In the genomic region with DNA sequence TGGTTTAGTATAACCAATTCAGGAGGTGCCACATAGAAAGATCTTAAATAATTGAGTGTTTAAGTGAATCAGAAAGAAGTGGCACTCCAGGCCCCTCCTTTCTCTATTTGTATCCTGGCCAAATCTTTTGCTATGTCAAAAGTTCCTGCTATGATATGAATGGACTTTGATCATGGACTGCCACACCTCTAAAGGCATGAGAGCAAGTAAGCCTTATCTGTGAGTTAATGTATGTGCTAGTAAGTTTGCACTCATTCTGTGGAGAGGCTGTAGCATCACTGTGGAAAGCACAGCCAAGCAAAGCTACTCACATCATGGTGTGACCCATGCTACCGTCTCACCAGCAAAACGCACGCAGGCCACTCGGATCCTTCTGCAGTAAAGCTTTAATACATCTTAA, we compare ENCODE assay signal across 24 mouse cellular contexts.
DNase-seq lines count a peak whose midpoint lies in the region; ATAC-seq and TF ChIP-seq lines count a peak whose summit lies in the region.
"Had no signal": no experiment of that assay in that cellular context is flagged by ENCODE, and none has a peak within 500 bp of the region (broad histone marks: within the 10 kb centered on the region; RNA-seq: fewer than 3 reads in every experiment).

No protein-coding gene starts in this region.

- H3K27ac ChIP-seq in testis, adult 2 months (ENCODE audit: control insufficient read depth, insufficient read depth, low read depth, low read length): peak overlapping the region; percentile 44
- no peak overlapping the region for H3K27ac ChIP-seq in intestine, postnatal 0 days (ENCODE audit: low read depth, low read length)
- no peak overlapping the region for H3K27ac ChIP-seq in stomach, embryonic 15.5 days
- no peak overlapping the region for H3K27ac ChIP-seq in kidney, adult 2 months (ENCODE audit: insufficient read depth, low read depth, low read length)
- H3K27ac ChIP-seq: embryonic facial prominence, embryonic 10.5 days; embryonic facial prominence, embryonic 12.5 days; forebrain, embryonic 13.5 days had no signal

- no peak for TF ChIP-seq CTCF in testis, adult 2 months (IDR thresholded peaks at IDR 0.05; ENCODE audit: control insufficient read depth, insufficient read depth, insufficient replicate concordance, low read depth, low read length)
- TF ChIP-seq CTCF in intestine, postnatal 0 days (IDR thresholded peaks at IDR 0.05; ENCODE audit: low read depth): no peak
- no peak for TF ChIP-seq CTCF in kidney, adult 2 months (conservative IDR thresholded peaks at IDR 0.05; ENCODE audit: insufficient read depth, insufficient read length, low read depth, low read length)

- no peaks in the 10 kb centered on the region for H3K4me1 ChIP-seq in testis, adult 2 months (ENCODE audit: control insufficient read depth, insufficient read depth, low read length)
- H3K4me1 ChIP-seq in intestine, postnatal 0 days (replicated peaks; ENCODE audit: control insufficient read depth, insufficient read depth, low read length): no peaks in the 10 kb centered on the region
- H3K4me1 ChIP-seq in stomach, embryonic 15.5 days: no peaks in the 10 kb centered on the region
- no peaks in the 10 kb centered on the region for H3K4me1 ChIP-seq in kidney, adult 2 months (ENCODE audit: control insufficient read depth, insufficient read depth, low read length)
- H3K4me1 ChIP-seq: embryonic facial prominence, embryonic 10.5 days; embryonic facial prominence, embryonic 12.5 days; forebrain, embryonic 13.5 days had no signal

- WGBS in intestine, postnatal 0 days: 77% methylated on average over 4 of the region's 4 CpGs
- 90% methylated on average over 4 of the region's 4 CpGs for WGBS in stomach, embryonic 15.5 days
- WGBS in kidney, adult 2 months: 91% methylated on average over 4 of the region's 4 CpGs

- peak overlapping the region; percentile 28 for H3K4me3 ChIP-seq in testis, adult 2 months (ENCODE audit: control insufficient read depth, low read depth, low read length)
- no peak overlapping the region for H3K4me3 ChIP-seq in intestine, postnatal 0 days (ENCODE audit: low read depth, low read length)
- no peak overlapping the region for H3K4me3 ChIP-seq in stomach, embryonic 15.5 days (replicated peaks)
- no peak overlapping the region for H3K4me3 ChIP-seq in kidney, adult 2 months (ENCODE audit: insufficient read depth, low read depth, low read length)
- H3K4me3 ChIP-seq: embryonic facial prominence, embryonic 10.5 days; embryonic facial prominence, embryonic 12.5 days; forebrain, embryonic 13.5 days had no signal

- H3K9ac ChIP-seq in intestine, postnatal 0 days (ENCODE audit: low read depth, low read length): no peak overlapping the region
- H3K9ac ChIP-seq in stomach, embryonic 15.5 days: no peak overlapping the region
- H3K9ac ChIP-seq: embryonic facial prominence, embryonic 12.5 days; forebrain, embryonic 13.5 days had no signal

- H3K9me3 ChIP-seq in intestine, postnatal 0 days (ENCODE audit: control insufficient read depth): no peaks in the 10 kb centered on the region
- H3K9me3 ChIP-seq in stomach, embryonic 15.5 days: no peaks in the 10 kb centered on the region
- H3K9me3 ChIP-seq: embryonic facial prominence, embryonic 10.5 days; embryonic facial prominence, embryonic 12.5 days; forebrain, embryonic 13.5 days; G1E had no signal

- H3K4me2 ChIP-seq in intestine, postnatal 0 days (replicated peaks; ENCODE audit: low read depth): no peak overlapping the region
- H3K4me2 ChIP-seq in stomach, embryonic 15.5 days: no peak overlapping the region
- H3K4me2 ChIP-seq: embryonic facial prominence, embryonic 12.5 days; forebrain, embryonic 13.5 days had no signal

- no peaks in the 10 kb centered on the region for H3K27me3 ChIP-seq in testis, adult 2 months (ENCODE audit: control insufficient read depth, insufficient read depth, low read length)
- no peaks in the 10 kb centered on the region for H3K27me3 ChIP-seq in intestine, postnatal 0 days (replicated peaks; ENCODE audit: control insufficient read depth, insufficient read depth, low read length)
- no peaks in the 10 kb centered on the region for H3K27me3 ChIP-seq in stomach, embryonic 15.5 days (replicated peaks)
- no peaks in the 10 kb centered on the region for H3K27me3 ChIP-seq in kidney, adult 2 months (replicated peaks; ENCODE audit: control insufficient read depth, insufficient read depth, low read length)
- H3K27me3 ChIP-seq: CH12.LX; embryonic facial prominence, embryonic 12.5 days; forebrain, embryonic 13.5 days; Patski had no signal

- peak; percentile 81 for ATAC-seq in intestine, postnatal 0 days
- ATAC-seq in stomach, embryonic 15.5 days (ENCODE audit: insufficient read depth, low FRiP score, low read depth): peak; percentile 58; the same call in 1 of the 2 replicates
- no peak for ATAC-seq in frontal cortex, adult (ENCODE audit: low TSS enrichment)
- ATAC-seq: activated CD4-positive, CD25-positive, alpha-beta regulatory T cell, adult 4 months; CD4-positive, CD25-positive, alpha-beta regulatory T cell, adult 4 months; forebrain, embryonic 13.5 days; Patski had no signal

- DNase-seq in testis, postnatal 10 days (ENCODE audit: low spot score): no peak
- DNase-seq in kidney, adult 2 months: no peak
- no peak for DNase-seq in urinary bladder, postnatal 14 days (ENCODE audit: low spot score)
- DNase-seq: adrenal gland, adult 8-10 months; adrenal gland, postnatal 14 days; adrenal gland, postnatal 36 days; B cell, adult 2 months; cerebellum, adult 11-12 months; cerebellum, adult 2 months; cerebellum, adult 9-10 months; cerebellum, postnatal 10 days; cerebellum, postnatal 25 days had no signal

- no peaks in the 10 kb centered on the region for H3K36me3 ChIP-seq in testis, adult 2 months (ENCODE audit: control insufficient read depth, insufficient read depth, low read length)
- H3K36me3 ChIP-seq in intestine, postnatal 0 days (ENCODE audit: control insufficient read depth, insufficient read depth): no peaks in the 10 kb centered on the region
- H3K36me3 ChIP-seq in stomach, embryonic 15.5 days: no peaks in the 10 kb centered on the region
- no peaks in the 10 kb centered on the region for H3K36me3 ChIP-seq in kidney, adult 2 months (ENCODE audit: control insufficient read depth, insufficient read depth, low read length)
- H3K36me3 ChIP-seq: embryonic facial prominence, embryonic 10.5 days; embryonic facial prominence, embryonic 12.5 days; G1E had no signal

- TF ChIP-seq POLR2A in testis, adult 2 months (IDR thresholded peaks at IDR 0.05; ENCODE audit: control insufficient read depth, low read depth, low read length): no peak
- no peak for TF ChIP-seq POLR2A in kidney, adult 2 months (IDR thresholded peaks at IDR 0.05; ENCODE audit: low read depth, low read length)
